Mouse (Mus musculus) embryonic fibroblast, embryonic 13.5 days (primary cell): Measurements from ENCODE around the gene Inpp5f.

ENCODE experiments used
- CTCF ChIP-seq: IDR thresholded peaks from 2 replicates; pipeline ENCODE4 v1.5.1; 2011; ENCODE audit warnings: mild to moderate bottlenecking, control low read depth, low read length, moderate library complexity, borderline replicate concordance; ENCODE audit not compliant: insufficient read depth
- POLR2A ChIP-seq: IDR thresholded peaks from 2 replicates; pipeline ENCODE4 v1.6.1; 2011; ENCODE audit warnings: low read depth, mild to moderate bottlenecking, control low read depth, low read length, moderate library complexity

DNA sequence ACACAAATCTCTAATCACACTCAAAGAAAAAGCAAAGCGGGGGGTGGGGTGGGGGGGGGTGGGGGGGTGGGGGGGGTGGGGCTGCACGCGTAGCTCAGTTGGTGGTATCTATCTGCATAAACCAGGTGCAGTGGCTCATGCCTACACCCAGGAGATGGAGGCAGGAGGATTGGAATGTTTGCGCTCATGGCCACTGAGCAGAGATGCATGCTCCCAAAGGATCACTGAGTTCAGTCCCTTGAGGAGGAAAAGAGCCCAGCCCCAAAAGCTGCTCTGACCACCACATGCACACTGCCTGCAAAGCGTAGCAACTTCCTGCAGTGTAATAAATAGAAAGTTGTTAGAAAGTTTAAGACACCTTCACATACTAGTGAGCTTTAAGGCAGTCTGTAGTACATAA lies 116.6 kb downstream of the Inpp5f start:
- TF ChIP-seq CTCF (no peak), POLR2A (no peak)
